Mouse (Mus musculus): ENCODE data around the gene Myo1b.

DNA sequence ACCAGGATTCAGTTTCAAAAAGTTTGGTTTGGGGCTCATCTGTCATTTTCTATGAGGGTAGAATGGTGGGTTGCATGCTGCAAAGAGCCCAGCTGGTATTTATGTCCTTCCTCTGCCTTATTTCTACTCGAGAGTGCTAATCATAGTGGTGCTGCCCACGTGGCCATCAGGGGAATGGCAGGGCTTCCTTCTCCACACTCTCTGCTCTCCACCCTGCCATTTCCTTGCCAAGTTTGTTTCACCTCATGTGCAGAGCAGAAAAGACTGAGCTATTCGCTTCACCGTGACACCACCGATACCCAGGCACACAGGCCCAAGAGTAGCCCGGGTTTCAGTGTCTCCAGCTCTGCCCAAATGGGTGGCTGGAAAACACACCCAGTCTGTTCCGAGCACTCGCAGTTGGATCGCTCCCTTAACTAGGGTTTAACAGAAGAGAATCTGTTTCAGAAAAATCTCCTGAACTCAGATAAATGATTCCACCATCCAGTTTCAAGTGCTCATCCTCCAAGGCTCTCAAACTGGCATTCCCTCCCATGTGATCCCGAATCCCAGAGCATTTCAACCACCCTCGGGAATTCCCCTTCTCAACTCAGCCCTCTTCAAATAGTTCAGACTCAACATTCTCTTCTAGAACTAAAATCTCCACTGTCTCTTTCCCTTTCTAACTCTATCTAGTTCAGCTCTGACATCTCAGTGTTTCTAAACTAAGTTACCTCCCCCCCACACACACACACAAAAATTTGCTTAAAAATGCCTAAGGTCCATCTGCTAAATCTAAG, 77.8 kb downstream of the Myo1b start:
- TF ChIP-seq CTCF (conservative IDR thresholded peaks at IDR 0.05; ENCODE audit: low read length), result no peak
- TF ChIP-seq NANOG (IDR thresholded peaks at IDR 0.05; ENCODE audit: borderline replicate concordance, low read length), result no peak
- TF ChIP-seq POU5F1 (IDR thresholded peaks at IDR 0.05; ENCODE audit: borderline replicate concordance, low read length), result no peak

All from E14TG2a.4 (cell line).